Mouse (Mus musculus): ENCODE measurements around the gene Apoe. TPM values are rescaled to one million over a fixed set of nuclear protein-coding genes. Genes with fewer than 3 reads are reported as not detected.

The Apoe gene
- 10 to 100 TPM; 28.3 to 31.4 TPM for total RNA-seq (2023)

DNA sequence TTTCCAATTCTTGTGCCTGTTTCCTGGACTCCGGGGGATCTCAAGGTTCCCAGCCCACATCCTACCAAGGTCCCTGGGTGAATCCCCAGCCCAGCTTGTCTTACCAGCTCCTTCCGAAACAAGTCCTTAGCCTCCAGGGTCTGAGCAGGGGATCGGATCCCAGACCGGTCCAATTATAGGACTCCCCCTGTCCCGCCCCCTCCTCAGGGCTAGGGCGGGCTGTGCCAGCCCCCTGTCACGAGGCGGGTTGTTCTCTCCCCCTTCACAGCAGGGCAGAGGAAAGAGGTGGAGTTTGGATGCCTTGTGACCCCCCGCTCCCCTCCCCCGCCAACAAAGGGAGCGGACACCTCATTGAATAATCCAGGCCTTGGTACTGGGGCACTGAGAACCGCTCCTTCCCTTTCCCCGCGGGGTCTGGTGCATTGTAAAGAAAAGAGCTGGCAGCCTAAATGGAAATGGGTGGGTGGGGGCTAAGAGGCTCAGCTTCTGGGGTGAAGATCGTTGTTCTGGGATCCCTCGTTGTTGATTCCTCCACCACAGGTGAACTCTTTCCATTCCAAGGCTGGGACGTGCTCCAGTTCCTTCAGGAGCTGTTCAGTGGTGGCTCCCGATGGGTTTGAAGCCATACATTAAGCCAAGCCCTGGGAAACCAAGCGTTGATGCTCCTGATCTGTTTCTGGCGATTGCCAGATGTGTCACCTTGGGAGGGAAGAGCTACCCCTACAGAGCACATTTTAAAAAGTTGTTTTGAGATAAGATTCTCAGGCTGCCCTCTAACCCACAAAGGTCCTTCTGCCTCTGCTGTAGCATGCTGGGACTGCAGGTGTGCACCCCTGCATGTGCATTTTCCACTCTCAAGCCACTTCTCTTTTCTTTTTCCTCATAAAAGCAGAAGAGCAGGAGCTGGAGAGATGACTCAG lies at the start of gene Apoe:
Apoe (minus strand) TSS at position 282 of the 920 bp plus-strand sequence.

GRCm38 (mm10) chr7:19715239-19716054 lies 16.5 kb upstream of the Apoe start, which contains the start of gene Tomm40:
TSS of gene Tomm40 (minus strand) at chr7:19715438.

DNA sequence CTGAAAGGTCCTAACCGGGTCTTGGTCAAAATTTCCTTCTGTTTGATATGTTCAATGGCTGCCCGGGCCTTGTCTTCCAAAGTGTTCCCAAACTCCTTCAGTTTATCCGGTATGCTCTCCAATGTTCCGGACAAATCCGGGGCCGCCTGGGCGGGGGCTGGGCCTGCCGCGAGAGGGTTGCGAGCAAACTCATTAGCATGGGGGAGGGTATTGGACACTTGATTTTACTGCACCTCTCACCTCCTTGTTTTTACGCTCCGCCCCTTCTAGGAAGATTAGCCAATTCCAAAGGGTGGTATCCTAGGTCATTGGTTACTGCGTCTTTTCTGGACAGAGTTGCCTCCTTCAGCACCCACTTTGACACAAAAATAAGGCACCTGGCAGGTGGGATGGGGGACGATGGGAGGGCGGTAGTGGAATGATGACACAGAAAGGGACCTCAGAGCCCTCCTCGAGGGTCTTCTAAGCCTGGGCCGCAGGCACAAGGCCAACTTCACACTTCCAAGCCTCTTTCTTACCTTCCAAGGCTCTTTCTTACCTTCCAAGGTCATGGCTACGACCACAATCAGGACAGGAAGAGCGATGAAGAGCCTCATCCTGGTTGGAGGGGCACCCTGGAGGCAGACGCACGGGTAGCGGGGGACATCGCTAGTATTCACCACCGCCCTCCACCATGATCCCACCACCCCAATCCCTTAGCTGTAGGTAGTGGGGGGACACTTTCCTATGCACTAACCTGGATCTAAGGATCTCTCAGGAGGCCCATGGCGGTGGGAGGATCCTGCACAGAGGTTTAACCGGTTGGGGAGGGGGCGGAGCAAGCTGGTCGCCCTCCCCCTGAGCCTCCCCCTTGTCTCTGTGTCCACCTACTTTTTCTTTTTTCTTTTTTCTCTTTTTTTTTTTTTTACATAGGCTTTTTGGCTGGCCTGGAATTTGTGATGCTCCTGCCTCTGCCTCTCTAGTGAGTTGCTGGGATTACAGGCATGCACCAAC lies 6.8 kb downstream of the Apoe start, which contains the start of gene Apoc1:
Apoc1 (minus strand) TSS at position 788 of the 993 bp plus-strand sequence.

GRCm38 (mm10) chr7:19681202-19681694 lies 17.7 kb downstream of the Apoe start, which contains the start of the genes Gm44805 and Apoc4:
TSS of gene Gm44805 (minus strand) at chr7:19681423.
TSS of gene Apoc4 (minus strand) at chr7:19681479.

GRCm38 (mm10) chr7:19677872-19678271 lies 21.1 kb downstream of the Apoe start, which contains the start of gene Apoc2:
TSS of gene Apoc2 (minus strand) at chr7:19677941.

DNA sequence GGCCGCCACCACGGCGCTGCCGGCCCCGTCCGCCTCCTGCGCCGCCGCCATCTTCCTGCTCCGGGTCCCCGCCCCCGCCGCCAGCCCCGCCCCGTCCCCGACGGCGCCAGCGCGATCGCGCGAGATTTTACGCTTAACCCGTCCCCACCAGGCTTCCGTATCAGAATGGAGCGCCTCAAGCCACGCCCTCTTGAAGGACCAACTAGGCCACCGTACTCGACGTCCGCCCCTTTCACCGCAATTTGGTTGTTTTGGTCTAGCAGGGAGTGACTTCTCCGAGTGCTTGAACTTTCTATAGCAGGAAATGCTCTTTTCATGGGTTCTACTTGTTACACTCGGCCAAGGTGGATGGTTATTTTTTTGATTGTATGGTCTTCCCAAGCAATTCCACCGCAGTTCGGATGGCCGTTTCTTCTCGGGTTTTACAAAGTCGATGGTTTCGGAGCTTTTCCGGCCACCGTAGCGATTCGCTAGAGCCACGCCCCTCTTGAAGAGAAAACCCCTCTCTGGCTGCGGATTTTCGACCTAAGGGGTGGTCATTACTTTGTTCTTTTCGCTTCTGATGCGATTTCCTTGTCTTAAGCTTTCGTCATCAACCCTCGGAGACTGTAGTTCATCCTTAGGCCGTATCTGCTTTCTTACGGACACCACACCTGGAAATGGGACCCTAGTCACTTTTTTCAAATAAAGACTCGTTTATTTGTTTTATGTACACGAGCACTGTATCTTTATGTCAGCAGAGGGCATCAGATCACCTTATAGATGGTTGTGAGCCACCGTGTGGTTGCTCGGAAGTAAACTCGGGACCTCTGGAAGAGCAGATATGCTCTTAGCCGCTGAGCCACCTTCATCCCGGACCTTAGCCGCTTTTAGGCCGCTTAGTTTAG lies 33.8 kb downstream of the Apoe start, which contains the start of gene Clptm1:
Clptm1 (minus strand) TSS at position 79 of the 887 bp plus-strand sequence.

Other genes with a start within 250 kb of the Apoe start
- gene Mark4, start 240.4 kb downstream of the Apoe start, total RNA-seq (2023), result 10 to 100 TPM; 25.0 to 29.2 TPM
- gene Exoc3l2, start 235.9 kb downstream of the Apoe start, total RNA-seq (2023), result not detected
- gene Bloc1s3, start 190.8 kb downstream of the Apoe start, total RNA-seq (2023), result 1 to 10 TPM; 4.8 to 5.1 TPM
- 10 to 100 TPM; 19.2 to 22.3 TPM for gene Trappc6a, start 190.8 kb downstream of the Apoe start, total RNA-seq (2023)
- under 1 TPM in 1 of 2 experiments, not detected in 1; 0.38 TPM for gene Nkpd1, start 181.3 kb downstream of the Apoe start, total RNA-seq (2023)
- gene Ppp1r37, start 136.1 kb downstream of the Apoe start, total RNA-seq (2023), result 10 to 100 TPM; 54.3 to 60.4 TPM
- gene Zfp296, start 121.9 kb downstream of the Apoe start, total RNA-seq (2023), result 1 to 10 TPM; 2.5 TPM
- 10 to 100 TPM; 50.9 to 57.8 TPM for gene Gemin7, start 121.6 kb downstream of the Apoe start, total RNA-seq (2023)
- 10 to 100 TPM; 85.5 to 85.6 TPM for gene Clasrp, start 94.7 kb downstream of the Apoe start, total RNA-seq (2023)
- 10 to 100 TPM; 50.3 to 55.7 TPM for gene Relb, start 69.8 kb downstream of the Apoe start, total RNA-seq (2023)
- 10 to 100 TPM; 80.3 to 82.2 TPM for gene Clptm1, start 34.2 kb downstream of the Apoe start, total RNA-seq (2023)
- gene Apoc2, start 21.2 kb downstream of the Apoe start, total RNA-seq (2023), result not detected
- gene Gm44805, start 17.8 kb downstream of the Apoe start, total RNA-seq (2023), result not detected
- not detected for gene Apoc4, start 17.7 kb downstream of the Apoe start, total RNA-seq (2023)
- 1 to 10 TPM in 1 of 2 experiments, not detected in 1; 1.7 TPM for gene Apoc1, start 6.5 kb downstream of the Apoe start, total RNA-seq (2023)
- 10 to 100 TPM; 55.3 to 66.2 TPM for gene Tomm40, start 16.2 kb upstream of the Apoe start, total RNA-seq (2023)
- under 1 TPM in 1 of 2 experiments, not detected in 1; 0.38 TPM for gene Nectin2, start 51.3 kb upstream of the Apoe start, total RNA-seq (2023)
- gene Bcam, start 71.8 kb upstream of the Apoe start, total RNA-seq (2023), result under 1 TPM in 1 of 2 experiments, not detected in 1; 0.24 TPM
- not detected for gene Cblc, start 97.6 kb upstream of the Apoe start, total RNA-seq (2023)
- 10 to 100 TPM; 29.5 to 32.2 TPM for gene Bcl3, start 123.6 kb upstream of the Apoe start, total RNA-seq (2023)
- gene Gm19345, start 152.8 kb upstream of the Apoe start, total RNA-seq (2023), result not detected
- under 1 TPM; 0.36 to 0.90 TPM for gene Ceacam16, start 162.1 kb upstream of the Apoe start, total RNA-seq (2023)
- gene Ceacam19, start 188.8 kb upstream of the Apoe start, total RNA-seq (2023), result not detected
- gene Pvr, start 222.0 kb upstream of the Apoe start, total RNA-seq (2023), result 10 to 100 TPM; 69.4 to 80.7 TPM